Mouse (Mus musculus) layer of hippocampus, adult 11-12 months (tissue): ENCODE results near the gene Tcte3.
"Not testable (repeated sequence)": the region's sequence is repeated elsewhere in the genome, so short reads cannot be mapped to it uniquely, and the experiment has no call there.

Experiments used
- DNase-seq: peaks from one replicate; pipeline ENCODE4 v3.0.0; 2022; ENCODE audit warnings: low spot score

Gene Tcte3

DNA sequence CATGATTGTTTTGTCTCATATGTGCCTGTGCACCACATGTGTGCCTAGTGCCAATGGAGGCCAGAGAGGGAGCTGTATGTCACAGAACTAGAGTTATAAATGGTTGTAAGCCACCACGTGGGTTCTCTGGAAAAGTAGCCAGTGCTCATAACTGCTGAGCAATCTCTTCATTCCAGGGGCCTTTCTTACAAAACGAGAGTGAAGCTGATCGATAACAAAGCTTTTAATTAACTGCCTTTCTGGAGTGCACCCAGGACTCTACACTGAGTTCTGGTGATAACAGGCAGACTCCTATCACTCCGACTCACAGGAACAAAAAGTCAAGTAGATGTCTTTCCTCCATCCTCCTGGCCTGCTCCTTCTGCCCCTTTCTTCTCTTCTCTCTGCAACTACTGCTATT lies 9.9 kb downstream of the Tcte3 start:
- DNase-seq: not testable (repeated sequence)

DNA sequence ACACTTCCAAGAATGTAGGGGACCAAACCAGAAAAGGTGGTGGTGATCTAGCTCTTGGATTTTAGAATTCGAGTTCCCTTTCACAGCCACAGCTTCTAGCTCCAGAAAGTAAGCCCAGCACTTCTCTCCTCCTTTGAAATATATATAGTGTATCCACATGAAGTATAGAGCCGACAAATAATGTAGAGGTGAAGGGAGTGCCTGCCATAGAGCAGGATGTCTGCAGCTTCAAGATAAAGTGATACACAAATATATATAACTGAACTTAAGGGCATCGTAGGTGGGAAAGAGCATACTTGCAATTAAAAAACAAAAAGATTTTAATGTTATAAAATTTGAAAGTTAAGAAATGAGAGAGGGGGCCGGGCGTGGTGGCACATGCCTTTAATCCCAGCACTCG lies 15.8 kb downstream of the Tcte3 start:
- not testable (repeated sequence) for DNase-seq

DNA sequence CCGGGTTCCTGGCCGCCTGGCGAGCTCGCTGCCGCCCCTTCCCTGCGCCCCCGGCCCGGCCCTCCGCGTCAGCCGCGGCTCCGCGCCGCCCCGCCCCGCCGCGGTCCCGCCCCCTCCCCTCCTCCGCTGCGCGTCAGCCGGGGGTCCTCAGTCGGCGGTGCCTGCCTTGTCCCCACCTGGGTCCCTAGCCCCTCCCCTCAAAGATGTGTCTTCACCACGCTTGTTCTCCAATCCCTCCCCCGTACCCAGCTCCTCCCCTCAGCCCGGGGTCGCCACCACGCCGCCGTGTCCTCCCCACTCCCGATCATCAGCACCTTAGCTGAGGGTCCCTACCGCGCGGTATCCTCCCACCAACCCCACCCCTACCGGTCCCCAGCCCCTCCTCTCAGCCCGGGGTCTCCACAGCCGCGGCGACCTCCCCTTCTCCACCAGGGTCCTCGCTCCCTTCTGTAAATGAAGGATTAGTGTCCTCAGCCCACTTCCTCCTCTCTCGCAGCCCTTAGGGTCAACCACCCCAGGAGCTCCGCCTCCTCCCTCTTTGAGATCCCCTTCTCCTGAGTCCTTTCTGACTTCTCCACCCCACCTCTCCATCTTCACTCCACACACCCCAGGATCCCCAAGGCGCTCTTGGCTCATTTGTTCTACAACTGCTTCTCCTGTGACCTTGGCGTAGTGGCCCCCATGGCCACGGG lies 16.6 kb downstream of the Tcte3 start:
- not testable (repeated sequence) for DNase-seq

DNA sequence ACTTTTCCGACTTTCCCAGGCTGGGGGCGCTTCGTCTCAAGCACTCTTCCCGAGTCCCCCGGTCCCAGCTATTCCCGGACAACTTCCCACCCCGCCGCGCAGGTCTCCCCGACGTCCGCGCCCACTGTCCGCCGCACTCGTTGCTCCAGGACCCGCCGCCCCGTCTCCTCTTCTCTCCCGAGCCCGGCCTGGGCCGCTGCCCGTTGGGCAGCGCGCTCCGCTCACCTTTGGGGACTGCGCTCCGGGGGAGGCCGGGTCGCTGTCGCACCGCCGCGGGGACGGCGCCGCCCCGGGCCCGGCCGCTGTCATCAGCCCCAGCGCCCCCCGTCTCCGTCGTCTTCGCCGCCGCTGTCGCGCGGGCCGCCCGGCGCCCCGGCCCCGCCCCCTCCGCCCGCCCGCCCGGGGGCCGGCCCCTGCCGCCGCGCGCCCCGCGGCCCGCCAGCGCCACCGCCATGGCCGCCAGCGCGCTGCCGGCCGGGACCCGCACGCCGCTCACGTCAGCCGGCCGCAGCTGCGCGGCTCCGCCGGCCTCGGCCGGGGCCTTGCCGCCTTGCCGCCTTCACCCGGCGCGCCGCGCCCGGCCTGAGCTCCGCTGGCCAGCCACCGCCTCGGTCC lies 17.3 kb downstream of the Tcte3 start:
- not testable (repeated sequence) for DNase-seq

DNA sequence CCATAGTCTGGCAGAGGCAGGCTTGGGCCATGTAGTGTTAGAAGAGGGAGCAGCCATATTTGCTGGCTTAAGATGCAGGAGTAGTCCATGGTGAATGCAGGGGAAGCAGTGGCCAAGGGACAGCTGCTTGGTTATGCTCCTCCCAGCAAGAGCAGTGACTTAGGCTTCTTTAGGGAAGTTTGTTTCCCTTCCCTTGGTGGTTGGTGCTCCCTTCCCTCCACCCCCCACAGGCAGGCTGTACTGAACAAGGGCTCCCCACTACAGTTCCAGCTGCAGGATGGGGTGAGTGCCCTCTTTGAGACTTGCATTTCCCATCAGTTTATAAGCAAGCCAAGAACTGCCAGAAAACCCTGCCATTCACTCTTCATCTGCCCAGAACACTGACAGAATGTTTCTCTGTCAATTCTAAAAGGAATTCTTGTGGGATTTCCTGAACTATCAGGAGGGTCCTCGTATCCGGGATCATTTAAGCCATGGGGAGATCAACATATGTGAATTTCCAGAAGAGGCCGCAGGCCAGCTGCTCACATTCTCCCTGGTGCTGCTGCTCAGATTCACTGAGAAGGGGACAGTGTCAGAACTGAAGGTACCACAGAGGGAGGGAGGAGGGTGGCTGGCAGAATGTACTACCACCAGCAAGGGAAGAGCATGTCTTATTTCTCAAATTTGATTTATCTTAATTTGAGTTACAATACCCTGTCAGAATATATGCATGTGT lies 19.6 kb downstream of the Tcte3 start:
- peak; percentile 53 for DNase-seq

DNA sequence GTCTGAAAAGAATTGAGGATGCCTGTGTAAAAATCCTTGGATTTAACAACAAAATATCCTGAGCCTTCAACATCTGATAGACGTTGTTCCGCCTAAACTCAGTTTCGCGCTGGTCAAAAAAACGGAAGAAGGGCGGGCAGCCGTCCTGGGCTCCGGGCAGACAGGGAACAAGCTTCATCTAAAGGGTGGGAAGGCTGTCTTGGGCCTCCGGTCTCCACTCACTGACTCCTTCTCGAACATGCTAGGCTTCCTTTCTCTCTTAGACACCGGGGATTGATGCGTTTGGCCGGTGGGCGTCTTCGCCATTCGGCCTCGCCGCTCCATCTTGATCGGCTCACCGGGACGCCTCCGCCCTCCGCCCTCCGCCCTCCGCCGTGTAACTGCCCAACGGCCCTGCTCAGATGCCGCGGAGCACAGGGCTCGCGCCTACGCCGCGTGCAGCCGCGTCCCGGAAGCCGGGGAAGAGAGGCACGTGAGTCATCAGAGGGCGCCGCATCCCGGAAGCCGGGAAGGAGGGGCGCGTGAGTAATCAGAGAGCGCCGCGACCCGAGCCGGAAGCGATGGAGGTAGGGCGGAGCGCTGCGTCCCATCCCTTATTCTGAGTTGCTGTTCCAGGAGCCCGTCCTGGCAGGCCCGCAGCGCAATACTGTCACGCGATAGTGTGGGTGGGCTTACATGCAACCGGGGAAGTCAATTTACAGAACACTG lies 31.4 kb downstream of the Tcte3 start, which contains the start of gene Gm3435:
Gm3435 (plus strand) TSS at position 471 of the 708 bp plus-strand sequence.
- not testable (repeated sequence) for DNase-seq

DNA sequence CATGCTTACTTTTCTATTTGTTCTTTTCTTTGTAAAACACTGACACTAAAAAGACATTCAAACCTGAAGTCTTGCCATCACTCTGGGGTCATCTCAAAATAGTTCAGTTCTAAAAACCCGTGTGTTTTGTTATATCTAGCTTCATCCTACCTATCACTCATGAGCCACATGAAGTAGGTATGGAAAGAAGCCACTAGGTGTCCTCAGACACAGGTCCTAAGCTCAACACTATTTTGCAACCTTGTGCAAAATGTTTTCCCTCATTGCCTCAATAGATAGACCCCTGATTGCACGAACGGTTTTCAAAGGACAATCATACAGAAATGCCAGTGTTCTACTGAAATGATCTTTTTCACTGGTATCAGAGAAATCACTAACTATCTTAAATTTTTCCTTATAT lies 32.2 kb downstream of the Tcte3 start:
- DNase-seq: not testable (repeated sequence)

DNA sequence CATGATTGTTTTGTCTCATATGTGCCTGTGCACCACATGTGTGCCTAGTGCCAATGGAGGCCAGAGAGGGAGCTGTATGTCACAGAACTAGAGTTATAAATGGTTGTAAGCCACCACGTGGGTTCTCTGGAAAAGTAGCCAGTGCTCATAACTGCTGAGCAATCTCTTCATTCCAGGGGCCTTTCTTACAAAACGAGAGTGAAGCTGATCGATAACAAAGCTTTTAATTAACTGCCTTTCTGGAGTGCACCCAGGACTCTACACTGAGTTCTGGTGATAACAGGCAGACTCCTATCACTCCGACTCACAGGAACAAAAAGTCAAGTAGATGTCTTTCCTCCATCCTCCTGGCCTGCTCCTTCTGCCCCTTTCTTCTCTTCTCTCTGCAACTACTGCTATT lies 41.2 kb downstream of the Tcte3 start:
- DNase-seq: not testable (repeated sequence)

DNA sequence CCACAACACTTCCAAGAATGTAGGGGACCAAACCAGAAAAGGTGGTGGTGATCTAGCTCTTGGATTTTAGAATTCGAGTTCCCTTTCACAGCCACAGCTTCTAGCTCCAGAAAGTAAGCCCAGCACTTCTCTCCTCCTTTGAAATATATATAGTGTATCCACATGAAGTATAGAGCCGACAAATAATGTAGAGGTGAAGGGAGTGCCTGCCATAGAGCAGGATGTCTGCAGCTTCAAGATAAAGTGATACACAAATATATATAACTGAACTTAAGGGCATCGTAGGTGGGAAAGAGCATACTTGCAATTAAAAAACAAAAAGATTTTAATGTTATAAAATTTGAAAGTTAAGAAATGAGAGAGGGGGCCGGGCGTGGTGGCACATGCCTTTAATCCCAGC lies 47.1 kb downstream of the Tcte3 start:
- not testable (repeated sequence) for DNase-seq

DNA sequence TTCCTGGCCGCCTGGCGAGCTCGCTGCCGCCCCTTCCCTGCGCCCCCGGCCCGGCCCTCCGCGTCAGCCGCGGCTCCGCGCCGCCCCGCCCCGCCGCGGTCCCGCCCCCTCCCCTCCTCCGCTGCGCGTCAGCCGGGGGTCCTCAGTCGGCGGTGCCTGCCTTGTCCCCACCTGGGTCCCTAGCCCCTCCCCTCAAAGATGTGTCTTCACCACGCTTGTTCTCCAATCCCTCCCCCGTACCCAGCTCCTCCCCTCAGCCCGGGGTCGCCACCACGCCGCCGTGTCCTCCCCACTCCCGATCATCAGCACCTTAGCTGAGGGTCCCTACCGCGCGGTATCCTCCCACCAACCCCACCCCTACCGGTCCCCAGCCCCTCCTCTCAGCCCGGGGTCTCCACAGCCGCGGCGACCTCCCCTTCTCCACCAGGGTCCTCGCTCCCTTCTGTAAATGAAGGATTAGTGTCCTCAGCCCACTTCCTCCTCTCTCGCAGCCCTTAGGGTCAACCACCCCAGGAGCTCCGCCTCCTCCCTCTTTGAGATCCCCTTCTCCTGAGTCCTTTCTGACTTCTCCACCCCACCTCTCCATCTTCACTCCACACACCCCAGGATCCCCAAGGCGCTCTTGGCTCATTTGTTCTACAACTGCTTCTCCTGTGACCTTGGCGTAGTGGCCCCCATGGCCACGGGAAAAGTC lies 48.0 kb downstream of the Tcte3 start:
- not testable (repeated sequence) for DNase-seq

DNA sequence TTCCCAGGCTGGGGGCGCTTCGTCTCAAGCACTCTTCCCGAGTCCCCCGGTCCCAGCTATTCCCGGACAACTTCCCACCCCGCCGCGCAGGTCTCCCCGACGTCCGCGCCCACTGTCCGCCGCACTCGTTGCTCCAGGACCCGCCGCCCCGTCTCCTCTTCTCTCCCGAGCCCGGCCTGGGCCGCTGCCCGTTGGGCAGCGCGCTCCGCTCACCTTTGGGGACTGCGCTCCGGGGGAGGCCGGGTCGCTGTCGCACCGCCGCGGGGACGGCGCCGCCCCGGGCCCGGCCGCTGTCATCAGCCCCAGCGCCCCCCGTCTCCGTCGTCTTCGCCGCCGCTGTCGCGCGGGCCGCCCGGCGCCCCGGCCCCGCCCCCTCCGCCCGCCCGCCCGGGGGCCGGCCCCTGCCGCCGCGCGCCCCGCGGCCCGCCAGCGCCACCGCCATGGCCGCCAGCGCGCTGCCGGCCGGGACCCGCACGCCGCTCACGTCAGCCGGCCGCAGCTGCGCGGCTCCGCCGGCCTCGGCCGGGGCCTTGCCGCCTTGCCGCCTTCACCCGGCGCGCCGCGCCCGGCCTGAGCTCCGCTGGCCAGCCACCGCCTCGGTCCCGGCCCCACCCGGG lies 48.7 kb downstream of the Tcte3 start:
- DNase-seq: not testable (repeated sequence)

DNA sequence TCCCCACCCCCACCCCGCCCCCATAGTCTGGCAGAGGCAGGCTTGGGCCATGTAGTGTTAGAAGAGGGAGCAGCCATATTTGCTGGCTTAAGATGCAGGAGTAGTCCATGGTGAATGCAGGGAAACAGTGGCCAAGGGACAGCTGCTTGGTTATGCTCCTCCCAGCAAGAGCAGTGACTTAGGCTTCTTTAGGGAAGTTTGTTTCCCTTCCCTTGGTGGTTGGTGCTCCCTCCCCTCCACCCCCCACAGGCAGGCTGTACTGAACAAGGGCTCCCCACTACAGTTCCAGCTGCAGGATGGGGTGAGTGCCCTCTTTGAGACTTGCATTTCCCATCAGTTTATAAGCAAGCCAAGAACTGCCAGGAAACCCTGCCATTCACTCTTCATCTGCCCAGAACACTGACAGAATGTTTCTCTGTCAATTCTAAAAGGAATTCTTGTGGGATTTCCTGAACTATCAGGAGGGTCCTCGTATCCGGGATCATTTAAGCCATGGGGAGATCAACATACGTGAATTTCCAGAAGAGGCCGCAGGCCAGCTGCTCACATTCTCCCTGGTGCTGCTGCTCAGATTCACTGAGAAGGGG lies 51.1 kb downstream of the Tcte3 start:
- peak; percentile 21 for DNase-seq

DNA sequence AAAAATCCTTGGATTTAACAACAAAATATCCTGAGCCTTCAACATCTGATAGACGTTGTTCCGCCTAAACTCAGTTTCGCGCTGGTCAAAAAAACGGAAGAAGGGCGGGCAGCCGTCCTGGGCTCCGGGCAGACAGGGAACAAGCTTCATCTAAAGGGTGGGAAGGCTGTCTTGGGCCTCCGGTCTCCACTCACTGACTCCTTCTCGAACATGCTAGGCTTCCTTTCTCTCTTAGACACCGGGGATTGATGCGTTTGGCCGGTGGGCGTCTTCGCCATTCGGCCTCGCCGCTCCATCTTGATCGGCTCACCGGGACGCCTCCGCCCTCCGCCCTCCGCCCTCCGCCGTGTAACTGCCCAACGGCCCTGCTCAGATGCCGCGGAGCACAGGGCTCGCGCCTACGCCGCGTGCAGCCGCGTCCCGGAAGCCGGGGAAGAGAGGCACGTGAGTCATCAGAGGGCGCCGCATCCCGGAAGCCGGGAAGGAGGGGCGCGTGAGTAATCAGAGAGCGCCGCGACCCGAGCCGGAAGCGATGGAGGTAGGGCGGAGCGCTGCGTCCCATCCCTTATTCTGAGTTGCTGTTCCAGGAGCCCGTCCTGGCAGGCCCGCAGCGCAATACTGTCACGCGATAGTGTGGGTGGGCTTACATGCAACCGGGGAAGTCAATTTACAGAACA lies 62.8 kb downstream of the Tcte3 start, which contains the start of the genes 9030025P20Rik and Gm3417:
9030025P20Rik (plus strand) TSS at position 107 of the 677 bp plus-strand sequence.
Gm3417 (minus strand) TSS at position 429 of the 677 bp plus-strand sequence.
- not testable (repeated sequence) for DNase-seq

DNA sequence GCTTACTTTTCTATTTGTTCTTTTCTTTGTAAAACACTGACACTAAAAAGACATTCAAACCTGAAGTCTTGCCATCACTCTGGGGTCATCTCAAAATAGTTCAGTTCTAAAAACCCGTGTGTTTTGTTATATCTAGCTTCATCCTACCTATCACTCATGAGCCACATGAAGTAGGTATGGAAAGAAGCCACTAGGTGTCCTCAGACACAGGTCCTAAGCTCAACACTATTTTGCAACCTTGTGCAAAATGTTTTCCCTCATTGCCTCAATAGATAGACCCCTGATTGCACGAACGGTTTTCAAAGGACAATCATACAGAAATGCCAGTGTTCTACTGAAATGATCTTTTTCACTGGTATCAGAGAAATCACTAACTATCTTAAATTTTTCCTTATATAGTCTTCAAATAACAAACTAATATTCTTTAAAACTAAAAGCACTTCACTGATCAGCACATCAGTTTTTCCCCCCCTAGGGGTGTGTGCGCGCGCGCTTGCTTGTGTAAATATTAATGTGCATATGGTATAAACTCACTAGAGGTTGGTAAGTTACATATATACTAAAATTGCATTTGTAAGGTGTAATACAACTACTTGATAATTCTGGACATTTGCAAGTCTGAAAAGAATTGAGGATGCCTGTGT lies 63.4 kb downstream of the Tcte3 start:
- not testable (repeated sequence) for DNase-seq
